12 mouse cellular contexts compared by ENCODE assay signal in genomic region chr12:12993894-12994714, GRCm38 (mm10). TPM values are rescaled to one million over a fixed set of nuclear protein-coding genes. Genes with fewer than 3 reads are reported as not detected.
DNase-seq lines count a peak whose midpoint lies in the region; ATAC-seq lines count a peak whose summit lies in the region.
"Had no signal": no experiment of that assay in that cellular context is flagged by ENCODE, and none has a peak within 500 bp of the region (broad histone marks: within the 10 kb centered on the region; RNA-seq: fewer than 3 reads in every experiment).

No protein-coding gene starts in this region.

- 58% methylated on average over 8 of the region's 8 CpGs for WGBS in kidney, embryonic 15.5 days

- ATAC-seq in kidney, embryonic 15.5 days (replicated peaks; ENCODE audit: low FRiP score), result peak; percentile 52
- ATAC-seq: inflammation-experienced regulatory T-cells, adult 6 months had no signal

- no peak overlapping the region for H3K4me3 ChIP-seq in kidney, embryonic 15.5 days (replicated peaks)
- H3K4me3 ChIP-seq: embryonic facial prominence, embryonic 15.5 days; neural tube, embryonic 13.5 days had no signal

- H3K4me1 ChIP-seq in kidney, embryonic 15.5 days, result peaks cover 33% of the 10 kb centered on the region
- H3K4me1 ChIP-seq: embryonic facial prominence, embryonic 15.5 days had no signal

- H3K27me3 ChIP-seq in kidney, embryonic 15.5 days, result no peaks in the 10 kb centered on the region
- H3K27me3 ChIP-seq: embryonic facial prominence, embryonic 15.5 days; neural tube, embryonic 13.5 days had no signal

- H3K9me3 ChIP-seq in kidney, embryonic 15.5 days (replicated peaks), result no peaks in the 10 kb centered on the region
- H3K9me3 ChIP-seq: embryonic facial prominence, embryonic 15.5 days; neural tube, embryonic 13.5 days had no signal

- H3K36me3 ChIP-seq in kidney, embryonic 15.5 days, result no peaks in the 10 kb centered on the region
- H3K36me3 ChIP-seq: embryonic facial prominence, embryonic 15.5 days; neural tube, embryonic 13.5 days had no signal

- no peak overlapping the region for H3K9ac ChIP-seq in kidney, embryonic 15.5 days
- H3K9ac ChIP-seq: embryonic facial prominence, embryonic 15.5 days; neural tube, embryonic 13.5 days had no signal

- intact Hi-C loops in left cerebral cortex, postnatal 4 days (cut with DNase I), result no loop called here

- H3K27ac ChIP-seq in kidney, embryonic 15.5 days, result peak overlapping the region; percentile 69
- H3K27ac ChIP-seq: embryonic facial prominence, embryonic 15.5 days; neural tube, embryonic 13.5 days had no signal

- H3K4me2 ChIP-seq in kidney, embryonic 15.5 days, result no peak overlapping the region
- H3K4me2 ChIP-seq: embryonic facial prominence, embryonic 15.5 days; liver, embryonic 11.5 days; neural tube, embryonic 13.5 days had no signal

- no peak for DNase-seq in kidney, postnatal 10 days
- DNase-seq in embryo, embryonic 11 days, result peak; percentile 45
- peak; percentile 54 to 56 for DNase-seq in heart, adult 9 months (ENCODE audit: low spot score in 2 of 2)
- peak; percentile 14 for DNase-seq in lung, postnatal 25 days (ENCODE audit: low spot score)
- DNase-seq in spleen, postnatal 4 days (ENCODE audit: low spot score in 2 of 2), result no peak
- no peak for DNase-seq in left cerebral cortex, postnatal 4 days
- DNase-seq in urinary bladder, postnatal 25 days (ENCODE audit: low spot score), result no peak

RNA-seq across cellular contexts. Expression of gene Mycn, which starts 52.4 kb away (rescaled TPM):
- 85.5 and 87.2 TPM in 2 replicates for polyA plus RNA-seq in kidney, embryonic 15.5 days (2015; fragmentation: Nextera tagmentation; extraction: Ambion mirVana)
- 10 to 100 TPM; 65.1 to 68.8 TPM for total RNA-seq in left cerebral cortex, postnatal 4 days (2021)
- polyA plus RNA-seq: inflammation-experienced regulatory T-cells, adult 6 months had no signal

Comparison
In these comparisons a context has a peak if more than half of its experiments do, and no peak if none do; other contexts are left out.
1. DNase-seq: peak in embryo, embryonic 11 days (single experiment), heart, adult 9 months (2 of 2) and lung, postnatal 25 days (single experiment); none in kidney, postnatal 10 days (single experiment), spleen, postnatal 4 days (0 of 2), left cerebral cortex, postnatal 4 days (single experiment) and urinary bladder, postnatal 25 days (single experiment).